Mouse (Mus musculus) spleen, adult 2 months (tissue): ENCODE data around the gene Speer4b.

Source experiments
- CTCF ChIP-seq: fragments of 200-500 bp; IDR thresholded peaks from 2 replicates; pipeline ENCODE4 v1.5.1; 2011; ENCODE audit warnings: mild to moderate bottlenecking, inconsistent platforms; ENCODE audit not compliant: insufficient read depth, insufficient read length, insufficient replicate concordance; ENCODE audit errors: extremely low read depth
- POLR2A ChIP-seq: fragments of 200-500 bp; IDR thresholded peaks from 2 replicates; pipeline ENCODE4 v1.6.1; 2011; ENCODE audit warnings: low read depth, low read length, inconsistent platforms

DNA sequence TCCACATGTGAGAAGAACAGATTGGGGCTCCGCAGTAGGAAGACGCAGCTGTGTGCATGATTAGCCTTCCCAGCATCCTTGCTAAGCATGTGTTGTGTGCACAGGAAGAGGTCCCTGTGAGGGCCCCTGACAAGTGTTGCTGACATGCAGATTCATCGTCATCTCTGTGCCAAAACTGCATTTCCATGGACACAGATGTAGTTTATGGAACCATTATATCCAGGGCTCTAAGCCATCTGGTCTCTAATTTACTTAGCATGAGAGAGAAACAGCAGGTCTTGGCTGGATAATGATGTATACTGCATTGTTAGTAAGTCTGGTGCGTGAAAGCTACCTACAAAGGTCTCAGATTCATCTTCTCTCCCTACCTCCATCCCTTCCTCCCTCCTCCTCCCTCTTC lies 10.3 kb downstream of the Speer4b start:
- TF ChIP-seq CTCF (no peak), POLR2A (no peak)
